Comparison of ENCODE assay signal across 19 mouse cellular contexts in the genomic region with DNA sequence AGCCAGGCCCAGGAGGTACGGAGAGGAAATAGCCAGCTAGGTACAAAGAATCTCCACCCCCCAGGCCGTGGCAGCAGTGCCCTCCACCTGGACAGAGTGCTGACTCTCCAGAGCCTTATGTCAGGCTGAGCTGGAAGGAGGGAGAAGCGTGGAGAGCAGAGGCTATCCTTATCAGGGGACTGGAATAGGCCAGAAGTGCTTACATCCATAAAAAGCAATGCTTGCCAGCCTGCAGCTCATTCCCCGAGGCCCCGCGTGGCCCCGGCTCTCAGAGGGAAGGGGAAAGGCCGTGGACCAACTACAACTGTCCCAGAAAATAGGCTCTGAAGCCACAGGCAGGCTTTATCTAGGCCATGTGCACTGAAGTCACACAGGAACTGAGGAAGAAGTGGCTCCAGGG. TPM values are rescaled to one million over a fixed set of nuclear protein-coding genes. Genes with fewer than 3 reads are reported as not detected.
DNase-seq lines count a peak whose midpoint lies in the region; ATAC-seq and TF ChIP-seq lines count a peak whose summit lies in the region.
"Had no signal": no experiment of that assay in that cellular context is flagged by ENCODE, and none has a peak within 500 bp of the region (broad histone marks: within the 10 kb centered on the region; RNA-seq: fewer than 3 reads in every experiment).

No protein-coding gene starts in this region.

- H3K36me3 ChIP-seq in kidney, embryonic 14.5 days (ENCODE audit: control insufficient read depth, insufficient read depth, low read length): no peaks in the 10 kb centered on the region
- H3K36me3 ChIP-seq in heart, postnatal 0 days (replicated peaks; ENCODE audit: control insufficient read depth, insufficient read depth, low read length): peaks cover 23% of the 10 kb centered on the region

- TF ChIP-seq EP300 in heart, postnatal 0 days (IDR thresholded peaks at IDR 0.05; ENCODE audit: low read depth): peak; percentile 75; the same call in 1 of the 2 replicates

- TF ChIP-seq CTCF in heart, postnatal 0 days (IDR thresholded peaks at IDR 0.05; ENCODE audit: low read depth): no peak

- no peak overlapping the region for H3K4me3 ChIP-seq in kidney, embryonic 14.5 days (ENCODE audit: low read length)
- H3K4me3 ChIP-seq in heart, postnatal 0 days (ENCODE audit: low read depth, low read length): peak overlapping the region; percentile 50
- H3K4me3 ChIP-seq: embryonic facial prominence, embryonic 12.5 days; kidney, embryonic 15.5 days; liver, embryonic 13.5 days; neural tube, embryonic 13.5 days had no signal

- 79% methylated on average over 8 of the region's 8 CpGs for WGBS in kidney, embryonic 14.5 days
- WGBS in heart, postnatal 0 days: 19% methylated on average over 8 of the region's 8 CpGs

- H3K4me1 ChIP-seq in kidney, embryonic 14.5 days (ENCODE audit: control insufficient read depth, insufficient read depth, low read length): no peaks in the 10 kb centered on the region
- H3K4me1 ChIP-seq in heart, postnatal 0 days (ENCODE audit: control insufficient read depth, insufficient read depth): peaks cover 11% of the 10 kb centered on the region
- H3K4me1 ChIP-seq: embryonic facial prominence, embryonic 12.5 days; kidney, embryonic 15.5 days; liver, embryonic 13.5 days; neural tube, embryonic 13.5 days had no signal

- no peak for ATAC-seq in kidney, embryonic 14.5 days (ENCODE audit: low FRiP score, low TSS enrichment)
- peak; percentile 80 for ATAC-seq in heart, postnatal 0 days (ENCODE audit: insufficient read depth, low read depth)
- ATAC-seq: hindbrain, embryonic 16.5 days; lung, postnatal 0 days had no signal

- peak; percentile 3 for DNase-seq in kidney, adult 9 months
- peak; percentile 24 for DNase-seq in brain, adult 2 months (ENCODE audit: low read depth, low spot score)
- DNase-seq in heart, adult 8-10 months (ENCODE audit: low spot score): peak; percentile 72
- DNase-seq in heart, postnatal 0 days (ENCODE audit: low spot score): peak; percentile 88
- no peak for DNase-seq in layer of hippocampus, adult 11-12 months (ENCODE audit: low spot score)
- no peak for DNase-seq in adrenal gland, adult 18-20 months (ENCODE audit: low spot score in 2 of 2)
- DNase-seq in gastrocnemius, postnatal 10 days: no peak
- DNase-seq: adrenal gland, postnatal 36 days; gastrocnemius, postnatal 36 days; layer of hippocampus, postnatal 36 days; liver, embryonic 13.5 days; right cerebral cortex, postnatal 25 days; thymus, adult 18-20 months had no signal

- no peak overlapping the region for H3K4me2 ChIP-seq in kidney, embryonic 14.5 days (replicated peaks; ENCODE audit: low read depth, low read length)
- H3K4me2 ChIP-seq in heart, postnatal 0 days (ENCODE audit: low read depth, low read length): peak overlapping the region; percentile 58
- H3K4me2 ChIP-seq: embryonic facial prominence, embryonic 12.5 days; kidney, embryonic 15.5 days; liver, embryonic 13.5 days; neural tube, embryonic 13.5 days had no signal

- H3K9ac ChIP-seq in kidney, embryonic 14.5 days (ENCODE audit: low read depth, low read length): no peak overlapping the region
- H3K9ac ChIP-seq in heart, postnatal 0 days (replicated peaks; ENCODE audit: low read depth, low read length): peak overlapping the region; percentile 64
- H3K9ac ChIP-seq: embryonic facial prominence, embryonic 12.5 days; kidney, embryonic 15.5 days; liver, embryonic 13.5 days; neural tube, embryonic 13.5 days had no signal

- no peak overlapping the region for H3K27ac ChIP-seq in kidney, embryonic 14.5 days (ENCODE audit: low read depth, low read length)
- H3K27ac ChIP-seq in heart, postnatal 0 days (ENCODE audit: low read depth): peak overlapping the region; percentile 97
- H3K27ac ChIP-seq: embryonic facial prominence, embryonic 12.5 days; kidney, embryonic 15.5 days; liver, embryonic 13.5 days; neural tube, embryonic 13.5 days had no signal

- H3K27me3 ChIP-seq in kidney, embryonic 14.5 days (ENCODE audit: control insufficient read depth, insufficient read depth, low read length): no peaks in the 10 kb centered on the region
- H3K27me3 ChIP-seq in heart, postnatal 0 days (ENCODE audit: control insufficient read depth, insufficient read depth, low read length): no peaks in the 10 kb centered on the region
- H3K27me3 ChIP-seq: embryonic facial prominence, embryonic 12.5 days; kidney, embryonic 15.5 days; liver, embryonic 13.5 days; neural tube, embryonic 13.5 days had no signal

- no peaks in the 10 kb centered on the region for H3K9me3 ChIP-seq in kidney, embryonic 14.5 days (ENCODE audit: control insufficient read depth, low read length)
- no peaks in the 10 kb centered on the region for H3K9me3 ChIP-seq in heart, postnatal 0 days (replicated peaks; ENCODE audit: control insufficient read depth, low read length)
- H3K9me3 ChIP-seq: embryonic facial prominence, embryonic 12.5 days; kidney, embryonic 15.5 days; liver, embryonic 13.5 days; neural tube, embryonic 13.5 days had no signal

RNA-seq across cellular contexts. Expression of a gene that starts 44.7 kb away (rescaled TPM):
- polyA plus RNA-seq in kidney, embryonic 14.5 days (2014; fragmentation: Nextera tagmentation; extraction: Ambion mirVana): 11.0 and 11.9 TPM in 2 replicates
- 1 to 10 TPM; 2.1 to 3.2 (median 3.0) TPM for total RNA-seq in heart, adult 8-10 months (2022)
- 7.6 and 9.5 TPM in 2 replicates for total RNA-seq in heart, postnatal 0 days (2014; rRNA removed; ENCODE audit: low replicate concordance)
- polyA plus RNA-seq in heart, postnatal 0 days (2015; fragmentation: Nextera tagmentation; extraction: Ambion mirVana): 3.4 and 4.0 TPM in 2 replicates
- total RNA-seq in adrenal gland, adult 18-20 months (2021): 1 to 10 TPM; 2.3 to 2.8 TPM
- total RNA-seq in gastrocnemius, postnatal 10 days (2021): 1 to 10 TPM; 2.5 to 3.7 TPM

RNA-seq across cellular contexts. Expression of a gene that starts 44.8 kb away (rescaled TPM):
- polyA plus RNA-seq in kidney, embryonic 14.5 days (2014; fragmentation: Nextera tagmentation; extraction: Ambion mirVana): 21.5 and 28.0 TPM in 2 replicates
- total RNA-seq in heart, adult 8-10 months (2022): 10 to 100 TPM; 29.5 to 36.4 (median 32.8) TPM
- total RNA-seq in heart, postnatal 0 days (2014; rRNA removed; ENCODE audit: low replicate concordance): 9.5 and 9.8 TPM in 2 replicates
- 15.7 and 16.0 TPM in 2 replicates for polyA plus RNA-seq in heart, postnatal 0 days (2015; fragmentation: Nextera tagmentation; extraction: Ambion mirVana)
- total RNA-seq in adrenal gland, adult 18-20 months (2021): 10 to 100 TPM; 32.0 to 34.5 TPM
- total RNA-seq in gastrocnemius, postnatal 10 days (2021): 10 to 100 TPM; 18.1 to 19.1 TPM

Comparison
In these comparisons a context has a peak if more than half of its experiments do, and no peak if none do; other contexts are left out.
1. DNase-seq: peak in kidney, adult 9 months (single experiment), brain, adult 2 months (single experiment), heart, adult 8-10 months (single experiment) and heart, postnatal 0 days (single experiment); none in layer of hippocampus, adult 11-12 months (single experiment), adrenal gland, adult 18-20 months (0 of 2) and gastrocnemius, postnatal 10 days (single experiment).